In genomic region chr6:54604001-54604715, GRCm38 (mm10) we compare ENCODE assay signal across 17 mouse cellular contexts. TPM values are rescaled to one million over a fixed set of nuclear protein-coding genes. Genes with fewer than 3 reads are reported as not detected.
DNase-seq lines count a peak whose midpoint lies in the region; ATAC-seq lines count a peak whose summit lies in the region.
"Had no signal": no experiment of that assay in that cellular context is flagged by ENCODE, and none has a peak within 500 bp of the region (broad histone marks: within the 10 kb centered on the region; RNA-seq: fewer than 3 reads in every experiment).

No protein-coding gene starts in this region.

- no peak overlapping the region for H3K4me2 ChIP-seq in limb, embryonic 12.5 days
- H3K4me2 ChIP-seq: embryonic facial prominence, embryonic 15.5 days; forebrain, embryonic 13.5 days; midbrain, embryonic 12.5 days; neural tube, embryonic 12.5 days had no signal

- H3K4me3 ChIP-seq in limb, embryonic 12.5 days (replicated peaks): no peak overlapping the region
- no peak overlapping the region for H3K4me3 ChIP-seq in limb, embryonic 10.5 days
- H3K4me3 ChIP-seq: embryonic facial prominence, embryonic 15.5 days; forebrain, embryonic 13.5 days; midbrain, embryonic 12.5 days; neural tube, embryonic 12.5 days had no signal

- ATAC-seq in limb, embryonic 12.5 days (ENCODE audit: insufficient number of reproducible peaks, insufficient read depth, low FRiP score, low TSS enrichment, low read depth): no peak
- ATAC-seq: forebrain, embryonic 13.5 days; intestine, embryonic 16.5 days had no signal

- peak; percentile 15 to 24 for DNase-seq in gastrocnemius, postnatal 4 days (ENCODE audit: low spot score in 2 of 2)
- no peak for DNase-seq in gastrocnemius, postnatal 25 days
- DNase-seq in limb, embryonic 10.5 days (ENCODE audit: low spot score): no peak
- DNase-seq in NIH3T3 (ENCODE audit: low read depth): peak; percentile 57
- peak; percentile 78 for DNase-seq in kidney, postnatal 10 days
- DNase-seq in left cerebral cortex, adult 8-10 months (ENCODE audit: low spot score in 2 of 2): no peak
- DNase-seq in embryo, embryonic 11 days: no peak
- DNase-seq: gastrocnemius, postnatal 14 days; liver; right cerebral cortex, adult 18-20 months had no signal

- H3K27ac ChIP-seq in limb, embryonic 12.5 days: peak overlapping the region; percentile 29; the same call in 1 of the 2 replicates
- H3K27ac ChIP-seq in limb, embryonic 10.5 days: no peak overlapping the region
- H3K27ac ChIP-seq: embryonic facial prominence, embryonic 15.5 days; forebrain, embryonic 13.5 days; midbrain, embryonic 12.5 days; neural tube, embryonic 12.5 days had no signal

- H3K9me3 ChIP-seq in limb, embryonic 12.5 days: peaks cover 14% of the 10 kb centered on the region; the same call in 1 of the 2 replicates
- no peaks in the 10 kb centered on the region for H3K9me3 ChIP-seq in limb, embryonic 10.5 days (replicated peaks)
- H3K9me3 ChIP-seq: embryonic facial prominence, embryonic 15.5 days had no signal

- peaks cover 13% of the 10 kb centered on the region for H3K4me1 ChIP-seq in limb, embryonic 12.5 days (replicated peaks)
- H3K4me1 ChIP-seq in limb, embryonic 10.5 days: peaks cover 4% of the 10 kb centered on the region; the same call in 1 of the 2 replicates
- H3K4me1 ChIP-seq: midbrain, embryonic 12.5 days; neural tube, embryonic 12.5 days had no signal

- peaks cover 16% of the 10 kb centered on the region; the same call in 1 of the 2 replicates for H3K36me3 ChIP-seq in limb, embryonic 12.5 days
- H3K36me3 ChIP-seq in limb, embryonic 10.5 days: peaks cover 7% of the 10 kb centered on the region; the same call in 1 of the 2 replicates

- H3K27me3 ChIP-seq in limb, embryonic 12.5 days: no peaks in the 10 kb centered on the region
- no peaks in the 10 kb centered on the region for H3K27me3 ChIP-seq in limb, embryonic 10.5 days (ENCODE audit: low read depth, poor library complexity, severe bottlenecking)
- H3K27me3 ChIP-seq: embryonic facial prominence, embryonic 15.5 days; forebrain, embryonic 13.5 days; midbrain, embryonic 12.5 days; neural tube, embryonic 12.5 days had no signal

- no peak overlapping the region for H3K9ac ChIP-seq in limb, embryonic 12.5 days (replicated peaks)
- H3K9ac ChIP-seq: embryonic facial prominence, embryonic 15.5 days; forebrain, embryonic 13.5 days; midbrain, embryonic 12.5 days; neural tube, embryonic 12.5 days had no signal

- WGBS in limb, embryonic 12.5 days: 95% methylated on average over 1 of the region's 1 CpGs
- 94% methylated on average over 1 of the region's 1 CpGs for WGBS in limb, embryonic 10.5 days

RNA-seq across cellular contexts. Expression of gene Fkbp14, which starts 7.0 kb away (rescaled TPM):
- total RNA-seq in gastrocnemius, postnatal 4 days (2021): 10 to 100 TPM; 31.6 to 35.2 TPM
- total RNA-seq in gastrocnemius, postnatal 25 days (2021): 1 to 10 TPM; 7.6 to 8.4 TPM
- polyA plus RNA-seq in limb, embryonic 12.5 days (2016; fragmentation: Nextera tagmentation; extraction: Ambion mirVana): 25.2 and 26.1 TPM in 2 replicates
- 8.7 and 14.2 TPM in 2 replicates for polyA plus RNA-seq in limb, embryonic 10.5 days (2016; fragmentation: Nextera tagmentation; extraction: Ambion mirVana)
- 10 to 100 TPM in 1 of 4 experiments, 1 to 10 TPM in 3; 7.7 to 10.2 (median 8.3) TPM for total RNA-seq in left cerebral cortex, adult 8-10 months (2022)

RNA-seq across cellular contexts. Expression of gene Plekha8, which starts 9.2 kb away (rescaled TPM):
- 1 to 10 TPM; 8.1 to 9.1 TPM for total RNA-seq in gastrocnemius, postnatal 4 days (2021)
- total RNA-seq in gastrocnemius, postnatal 25 days (2021): 1 to 10 TPM; 3.8 to 4.0 TPM
- polyA plus RNA-seq in limb, embryonic 12.5 days (2016; fragmentation: Nextera tagmentation; extraction: Ambion mirVana): 24.6 and 26.3 TPM in 2 replicates
- polyA plus RNA-seq in limb, embryonic 10.5 days (2016; fragmentation: Nextera tagmentation; extraction: Ambion mirVana): 17.1 and 21.8 TPM in 2 replicates
- 10 to 100 TPM; 10.4 to 12.9 (median 11.2) TPM for total RNA-seq in left cerebral cortex, adult 8-10 months (2022)

RNA-seq across cellular contexts. Expression of gene Scrn1, which starts 37.9 kb away (rescaled TPM):
- total RNA-seq in gastrocnemius, postnatal 4 days (2021): 10 to 100 TPM; 11.8 to 12.7 TPM
- total RNA-seq in gastrocnemius, postnatal 25 days (2021): 1 to 10 TPM; 3.3 to 4.2 TPM
- polyA plus RNA-seq in limb, embryonic 12.5 days (2016; fragmentation: Nextera tagmentation; extraction: Ambion mirVana): 13.9 and 15.0 TPM in 2 replicates
- polyA plus RNA-seq in limb, embryonic 10.5 days (2016; fragmentation: Nextera tagmentation; extraction: Ambion mirVana): 2.6 and 7.8 TPM in 2 replicates
- 100 to 1,000 TPM; 158 to 168 (median 161) TPM for total RNA-seq in left cerebral cortex, adult 8-10 months (2022)
- total RNA-seq: common myeloid progenitor, adult 5-6 weeks had no signal

Comparison
In these comparisons a context has a peak if more than half of its experiments do, and no peak if none do; other contexts are left out.
1. DNase-seq: peak in gastrocnemius, postnatal 4 days (2 of 2), NIH3T3 (single experiment) and kidney, postnatal 10 days (single experiment); none in gastrocnemius, postnatal 25 days (single experiment), limb, embryonic 10.5 days (single experiment), left cerebral cortex, adult 8-10 months (0 of 2) and embryo, embryonic 11 days (single experiment).
2. RNA of gene Scrn1, which starts 37.9 kb away (total RNA-seq): 158 to 168 TPM in left cerebral cortex, adult 8-10 months; 11.8 to 12.7 TPM in gastrocnemius, postnatal 4 days and 3.3 to 4.2 TPM in gastrocnemius, postnatal 25 days; every median in the first group is over 10 times any median in the second.